Mouse (Mus musculus): ENCODE results near the gene Arhgap8. TPM values are rescaled to one million over a fixed set of nuclear protein-coding genes. Genes with fewer than 3 reads are reported as not detected.
"Not testable (repeated sequence)": the region's sequence is repeated elsewhere in the genome, so short reads cannot be mapped to it uniquely, and the experiment has no call there.

The Arhgap8 gene
- total RNA-seq, 2 experiments from 2014 or later = not detected

DNA sequence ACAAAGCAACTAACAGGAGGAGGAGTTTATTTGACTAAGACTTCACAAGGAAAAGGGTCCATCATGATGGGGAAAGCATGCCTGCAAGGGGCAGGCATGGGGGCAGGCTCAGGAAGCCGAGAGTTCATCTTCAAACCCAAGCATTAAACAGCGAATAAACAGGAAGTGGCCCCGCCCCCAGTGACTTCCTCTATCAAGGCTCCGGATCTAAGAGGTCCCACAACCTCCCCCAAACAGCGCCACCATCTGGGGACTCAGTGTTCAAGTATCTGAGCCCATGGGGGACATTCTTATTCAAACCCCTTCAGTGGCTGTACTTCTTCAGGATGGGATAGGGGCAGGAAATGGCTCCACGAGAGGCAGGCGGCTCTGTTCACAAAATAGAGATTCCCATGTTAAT, 27.2 kb upstream of the Arhgap8 start:
- no peak for ATAC-seq (replicated peaks; ENCODE audit: low FRiP score, poor library complexity, severe bottlenecking)

DNA sequence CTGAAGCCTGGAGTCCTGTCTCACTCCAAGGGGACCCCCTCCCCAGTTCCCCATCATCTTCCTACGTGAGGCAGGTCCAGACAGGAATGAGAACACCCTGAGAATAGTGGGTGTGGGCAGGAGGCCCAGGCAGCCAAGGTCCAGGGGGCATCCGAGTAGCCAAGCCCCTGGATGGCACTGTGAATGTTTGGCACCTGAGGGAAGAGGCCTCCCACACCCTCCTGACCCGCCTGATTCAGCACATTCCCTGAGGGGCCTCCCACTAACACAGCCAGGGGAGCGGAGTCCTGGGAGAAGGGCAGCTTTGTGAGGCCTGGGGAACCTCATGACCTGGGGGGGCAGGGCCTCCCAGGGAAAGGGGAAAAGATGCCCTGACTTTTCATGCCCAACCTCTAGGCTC, 23.8 kb upstream of the Arhgap8 start:
- ATAC-seq (replicated peaks; ENCODE audit: low FRiP score, poor library complexity, severe bottlenecking) = no peak

DNA sequence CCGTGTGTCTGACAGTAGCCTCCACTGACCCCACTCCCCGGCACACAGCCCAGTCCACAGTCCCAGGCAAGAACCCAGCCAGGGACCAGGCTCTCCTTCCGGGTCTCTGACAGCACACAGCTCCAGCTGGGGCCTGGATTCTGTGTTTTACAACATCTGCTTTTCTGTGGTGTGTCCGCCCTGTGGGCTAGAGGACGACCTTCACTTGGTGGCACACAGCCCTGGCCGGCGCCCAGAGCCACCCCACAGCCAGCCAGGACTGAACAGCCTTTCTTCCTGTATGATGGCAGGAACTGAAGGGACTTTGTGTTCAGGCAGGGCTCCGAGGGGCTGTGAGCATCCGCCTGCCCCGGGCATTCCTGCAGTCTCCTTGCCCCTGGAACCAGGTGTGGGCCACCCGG, 22.2 kb upstream of the Arhgap8 start:
- ATAC-seq (replicated peaks; ENCODE audit: low FRiP score, poor library complexity, severe bottlenecking) = no peak

DNA sequence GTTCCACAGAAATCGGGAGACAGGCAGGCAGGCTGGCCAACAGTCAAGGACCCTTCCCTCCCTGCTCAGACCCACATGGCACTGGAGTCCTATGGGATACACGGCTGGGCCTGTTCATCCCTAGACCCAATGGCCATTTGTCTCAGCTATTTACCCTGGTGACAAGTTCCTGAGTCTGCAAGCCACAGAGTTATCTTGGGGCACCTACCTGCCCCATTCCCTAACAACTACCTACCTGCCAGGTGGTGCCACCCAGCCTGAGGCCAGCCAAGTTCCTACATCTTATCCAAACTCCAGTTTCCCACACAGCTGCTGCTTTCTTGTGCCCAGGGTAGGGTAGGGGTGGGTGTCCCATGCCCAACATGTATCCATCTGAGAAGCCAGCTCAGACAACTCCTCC, 21.7 kb upstream of the Arhgap8 start:
- ATAC-seq (replicated peaks; ENCODE audit: low FRiP score, poor library complexity, severe bottlenecking) = no peak

DNA sequence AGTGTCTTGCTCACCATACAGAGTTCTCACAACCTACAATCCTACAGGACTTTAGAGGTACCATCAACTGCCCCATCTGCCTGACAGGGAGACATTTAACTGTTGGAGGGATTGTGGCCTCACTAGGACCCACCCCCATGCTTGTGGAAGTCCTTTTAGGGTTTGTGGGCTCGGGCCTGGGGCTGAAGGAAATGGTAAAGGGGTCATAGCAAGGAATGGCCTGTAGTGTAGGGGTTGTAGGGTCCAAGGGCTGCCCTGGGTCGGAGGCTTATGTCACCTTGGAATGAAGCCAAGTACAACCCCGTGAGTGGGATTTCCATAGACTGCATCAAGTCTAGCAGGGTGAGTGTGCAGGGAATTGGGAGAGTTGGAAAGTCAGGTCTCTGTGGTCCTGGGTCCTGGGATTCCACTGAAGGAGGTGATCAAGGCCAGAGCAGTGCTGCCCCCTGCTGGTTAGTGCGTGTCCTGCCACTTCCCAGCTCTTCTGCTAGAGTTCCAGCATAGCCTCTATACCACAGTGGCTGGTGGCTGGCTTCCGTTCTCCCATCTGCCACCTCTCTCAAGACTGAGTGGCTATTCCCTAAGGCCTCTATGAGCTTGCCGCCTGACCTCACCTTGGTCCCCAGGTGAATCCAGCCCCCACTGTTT, 19.6 kb upstream of the Arhgap8 start:
- no peak; the same call in 1 of the 2 replicates for ATAC-seq (replicated peaks; ENCODE audit: low FRiP score, poor library complexity, severe bottlenecking)

DNA sequence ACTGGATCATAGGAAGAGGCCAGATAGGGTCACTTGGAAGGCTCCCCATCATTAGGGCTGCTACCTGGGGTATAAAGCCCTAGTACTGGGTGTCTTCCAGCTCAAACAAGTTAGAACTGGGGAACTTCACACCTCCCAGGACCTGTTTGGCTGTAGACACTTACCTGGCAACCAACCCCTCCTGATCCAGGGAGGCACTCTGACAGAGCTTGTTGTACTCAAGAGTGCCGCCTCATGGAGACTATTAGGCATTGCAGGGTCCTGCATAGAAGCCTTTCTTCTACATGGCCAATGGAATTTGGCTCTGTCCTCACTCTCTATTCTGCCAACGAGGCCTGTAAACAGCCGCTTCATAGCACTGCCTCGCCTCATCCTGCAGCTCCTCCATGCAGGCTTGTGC, 17.9 kb upstream of the Arhgap8 start:
- ATAC-seq (replicated peaks; ENCODE audit: low FRiP score, poor library complexity, severe bottlenecking) = no peak

DNA sequence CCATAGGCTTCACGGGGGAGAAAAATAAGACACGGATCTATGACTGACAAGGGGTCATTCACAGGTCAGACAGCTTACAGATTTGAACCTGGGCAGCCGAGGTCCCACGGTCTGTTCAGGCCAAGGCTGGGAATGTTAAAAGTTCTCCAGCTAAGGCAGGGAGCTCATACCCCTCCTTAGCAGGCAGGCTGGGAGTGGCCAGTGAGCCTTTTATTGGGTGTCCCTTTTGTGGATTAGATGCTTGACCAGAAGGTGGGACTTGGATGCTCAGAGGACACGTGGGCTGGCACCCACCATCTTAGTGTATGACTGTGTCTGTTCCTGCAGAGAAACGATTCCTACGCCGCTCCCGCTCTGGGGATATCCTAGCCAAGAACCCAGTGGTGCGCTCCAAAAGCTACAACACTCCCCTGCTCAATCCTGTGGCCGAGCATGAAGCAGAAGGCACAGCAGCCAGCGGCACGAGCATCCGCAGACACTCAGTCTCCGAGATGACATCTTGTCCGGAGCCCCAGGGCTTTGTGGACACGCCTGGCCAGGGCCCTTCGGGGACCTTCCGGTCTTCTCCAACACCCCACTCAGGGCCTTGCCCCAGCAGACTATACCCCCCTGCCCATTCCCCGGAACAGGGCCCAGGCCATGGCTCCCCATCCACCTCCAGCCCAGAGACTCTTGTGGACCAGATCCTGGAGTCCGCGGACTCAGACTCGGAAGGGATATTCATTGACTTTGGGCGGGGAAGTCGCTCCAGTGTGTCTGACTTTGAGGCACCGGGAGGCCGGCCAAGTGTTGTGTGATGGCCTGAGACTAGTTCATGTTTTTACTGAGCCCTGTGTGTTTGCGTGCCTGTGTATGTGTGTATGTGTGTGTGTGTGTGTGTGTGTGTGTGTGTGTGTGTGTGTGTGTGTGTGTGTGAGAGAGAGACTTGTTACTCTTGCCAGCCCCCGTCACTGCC, 17.2 kb upstream of the Arhgap8 start:
- no peak for ATAC-seq (replicated peaks; ENCODE audit: low FRiP score, poor library complexity, severe bottlenecking)

DNA sequence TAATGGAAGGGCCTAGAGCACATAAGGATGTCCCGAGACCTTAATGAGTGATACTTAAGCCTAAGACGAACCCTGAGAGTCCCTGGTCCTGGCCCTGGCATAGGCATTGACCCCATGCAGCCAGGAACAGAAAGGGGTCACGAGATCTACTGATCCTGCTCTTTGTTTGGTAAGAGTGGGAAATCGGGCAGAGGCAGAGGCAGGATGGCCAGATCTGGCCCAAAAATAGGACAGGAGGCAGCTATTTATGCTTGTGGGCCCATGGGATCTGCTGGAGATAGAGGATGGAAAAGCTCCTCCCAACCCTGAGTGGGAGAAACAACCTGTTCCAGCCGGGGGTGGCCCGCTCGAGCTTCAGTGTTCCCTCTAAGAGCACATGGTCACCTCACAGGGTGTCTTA, 15.9 kb upstream of the Arhgap8 start:
- no peak for ATAC-seq (replicated peaks; ENCODE audit: low FRiP score, poor library complexity, severe bottlenecking)

DNA sequence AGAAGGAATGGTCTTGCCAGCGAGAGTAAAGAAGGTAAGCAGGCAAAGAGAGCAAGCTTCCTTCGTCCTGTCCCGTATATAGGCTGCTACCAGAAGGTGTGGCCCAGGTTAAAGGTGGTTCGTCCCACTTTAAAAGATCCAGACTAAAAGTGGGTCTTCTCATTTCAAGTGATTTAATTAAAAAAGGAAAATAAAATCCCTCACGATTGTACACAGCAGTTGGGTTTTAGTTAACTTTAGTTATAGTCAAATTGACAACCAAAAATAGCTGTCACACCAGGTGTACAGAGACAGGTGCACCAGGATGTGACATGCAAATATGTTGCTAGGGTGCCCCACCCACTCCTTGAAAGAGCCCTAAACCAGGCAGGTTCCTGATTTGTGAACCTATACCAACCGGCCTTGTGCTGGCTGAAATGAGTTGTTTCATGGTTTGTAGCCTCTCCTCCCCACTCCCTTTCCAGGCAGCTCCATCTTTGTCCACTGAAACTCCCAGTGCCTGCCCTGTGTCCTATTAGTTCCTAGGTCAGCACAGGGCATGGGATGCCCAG, 14.4 kb upstream of the Arhgap8 start:
- no peak for ATAC-seq (replicated peaks; ENCODE audit: low FRiP score, poor library complexity, severe bottlenecking)

DNA sequence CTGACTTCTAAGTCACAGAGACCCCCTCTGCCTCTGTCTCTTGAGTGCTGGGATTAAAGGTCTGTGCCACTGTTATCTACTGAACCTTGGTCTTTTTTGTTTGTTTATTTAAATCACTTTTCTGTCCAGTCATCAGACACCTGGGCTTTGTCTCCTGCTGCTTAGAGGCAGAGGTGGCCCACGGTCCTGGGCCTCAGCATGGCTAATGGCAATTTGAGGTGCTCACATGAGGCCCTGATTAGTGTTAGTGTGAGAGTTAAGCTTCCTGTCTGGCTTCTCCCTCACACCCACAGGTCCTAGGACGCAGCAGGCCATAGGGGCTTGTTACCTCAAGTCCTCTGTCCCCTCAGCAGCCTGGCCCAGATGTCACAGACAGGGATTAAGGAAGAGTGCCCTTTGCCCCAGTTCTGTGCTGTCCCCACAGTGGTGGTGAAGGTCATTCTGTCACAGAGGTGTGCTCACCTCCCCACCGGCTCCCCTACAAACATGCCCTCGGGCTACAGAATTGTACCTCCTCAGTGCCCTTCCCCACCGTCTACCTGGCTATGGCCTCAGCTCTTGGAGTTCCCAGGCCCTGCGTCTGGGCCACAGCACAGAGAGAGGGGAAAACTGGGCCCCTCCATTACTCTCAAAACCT, 12.8 kb upstream of the Arhgap8 start:
- ATAC-seq (replicated peaks; ENCODE audit: low FRiP score, poor library complexity, severe bottlenecking) = no peak

DNA sequence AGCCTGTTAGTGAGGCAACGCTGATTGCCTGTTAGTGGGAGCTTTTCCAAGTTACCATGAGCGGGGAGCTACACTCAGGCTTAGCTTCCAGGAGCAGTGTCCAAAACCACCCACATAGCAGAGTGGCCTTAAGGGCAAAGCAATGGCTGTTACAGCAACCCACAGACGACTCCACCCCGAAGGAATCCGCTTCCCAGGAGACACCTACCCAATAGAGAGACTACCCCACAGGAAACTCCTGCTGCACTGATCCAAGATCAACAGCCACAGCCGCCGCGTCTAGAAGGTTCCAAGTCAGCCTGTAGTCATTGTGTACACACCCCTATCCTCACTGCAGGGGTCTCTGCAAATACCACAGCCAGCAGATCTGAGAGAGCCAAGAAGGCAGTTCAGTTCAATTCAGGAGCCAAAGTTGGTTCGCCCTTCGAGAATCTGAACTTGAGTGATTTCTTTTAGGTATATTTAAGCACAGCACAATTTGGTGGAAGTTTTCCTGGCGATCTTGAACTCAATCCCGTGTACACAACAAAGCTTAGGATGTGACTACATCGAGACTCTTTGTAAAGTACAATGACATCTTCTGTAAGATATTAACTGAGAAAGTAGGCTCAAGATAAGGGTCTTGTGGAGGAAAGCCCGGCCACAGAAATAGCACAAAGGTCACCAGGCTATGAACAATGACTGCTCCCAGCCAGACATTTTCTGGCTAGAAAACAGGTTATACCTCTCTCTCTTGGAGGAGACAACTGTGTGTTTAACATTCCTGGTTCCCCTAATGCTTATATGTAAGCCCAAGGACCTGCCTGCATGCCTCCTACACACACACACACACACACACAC, 7.1 kb upstream of the Arhgap8 start:
- ATAC-seq (replicated peaks; ENCODE audit: low FRiP score, poor library complexity, severe bottlenecking) = no peak

DNA sequence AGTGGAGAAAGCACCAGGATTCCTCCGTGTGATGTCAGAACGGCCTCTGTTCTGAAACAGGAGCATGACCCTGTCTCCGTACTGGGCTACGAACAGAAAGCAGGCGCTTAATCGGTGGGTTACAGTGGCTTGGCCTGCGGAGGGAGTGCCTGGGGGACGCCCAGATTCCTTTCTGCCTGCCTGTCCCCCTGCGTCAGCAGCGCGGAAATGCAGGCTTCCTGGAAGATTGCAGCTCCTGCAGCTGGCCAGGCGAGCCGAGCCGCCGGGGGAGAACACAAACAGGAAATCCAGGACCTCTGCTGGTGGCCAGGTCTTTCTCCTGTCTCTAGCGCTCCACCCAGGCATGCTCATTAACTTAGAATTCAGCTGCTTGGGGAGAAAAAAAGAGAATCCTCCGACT, 5.1 kb upstream of the Arhgap8 start:
- ATAC-seq (replicated peaks; ENCODE audit: low FRiP score, poor library complexity, severe bottlenecking) = no peak

DNA sequence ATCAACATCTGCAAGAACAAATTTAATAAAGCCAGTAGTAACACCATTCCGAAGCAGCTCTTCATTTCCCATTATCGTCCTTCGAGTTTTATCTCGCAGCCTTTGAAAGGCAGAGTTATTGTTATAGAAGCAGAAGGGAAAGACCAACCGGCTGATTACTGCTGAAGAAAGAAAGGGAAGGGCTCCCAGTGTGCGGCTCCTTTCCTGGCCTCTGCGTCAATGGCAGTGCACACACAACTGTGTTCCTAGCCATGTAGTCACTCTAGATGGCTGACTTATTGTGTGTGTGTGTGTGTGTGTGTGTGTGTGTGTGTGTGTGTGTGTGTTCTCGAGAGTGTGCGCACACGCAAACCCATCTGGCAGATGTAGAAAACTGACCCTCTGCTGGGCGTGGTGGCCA, 4.7 kb upstream of the Arhgap8 start:
- ATAC-seq (replicated peaks; ENCODE audit: low FRiP score, poor library complexity, severe bottlenecking) = no peak

DNA sequence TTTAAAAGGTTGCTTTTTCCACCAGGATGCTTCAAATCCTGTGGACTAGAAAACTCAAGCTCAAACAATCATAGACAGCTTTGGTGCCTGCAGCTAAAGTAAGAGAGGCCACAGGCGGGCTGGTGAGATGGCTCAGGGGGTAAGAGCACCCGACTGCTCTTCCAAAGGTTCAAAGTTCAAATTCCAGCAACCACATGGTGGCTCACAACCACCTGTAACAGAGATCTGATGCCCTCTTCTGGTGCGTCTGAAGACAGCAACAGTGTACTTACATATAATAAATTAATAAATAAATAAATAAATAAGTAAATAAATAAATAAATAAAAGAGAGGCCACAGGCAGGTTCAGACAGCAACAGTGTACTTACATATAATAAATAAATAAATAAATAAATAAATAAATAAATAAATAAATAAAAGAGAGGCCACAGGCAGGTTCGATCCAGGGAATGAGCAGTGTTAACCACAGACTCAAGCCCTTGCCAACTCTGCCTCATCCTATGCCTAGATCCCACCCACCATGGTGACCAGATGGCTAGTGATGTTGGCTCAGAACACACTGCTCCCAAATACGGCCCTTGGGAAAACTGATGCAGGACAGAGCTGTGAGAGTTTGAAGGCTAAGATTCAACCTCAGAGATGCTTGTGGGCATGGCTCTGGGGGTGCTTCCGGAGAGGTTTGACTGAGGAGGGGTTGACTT, 2.1 kb upstream of the Arhgap8 start:
- not testable (repeated sequence) for ATAC-seq (replicated peaks; ENCODE audit: low FRiP score, poor library complexity, severe bottlenecking)

DNA sequence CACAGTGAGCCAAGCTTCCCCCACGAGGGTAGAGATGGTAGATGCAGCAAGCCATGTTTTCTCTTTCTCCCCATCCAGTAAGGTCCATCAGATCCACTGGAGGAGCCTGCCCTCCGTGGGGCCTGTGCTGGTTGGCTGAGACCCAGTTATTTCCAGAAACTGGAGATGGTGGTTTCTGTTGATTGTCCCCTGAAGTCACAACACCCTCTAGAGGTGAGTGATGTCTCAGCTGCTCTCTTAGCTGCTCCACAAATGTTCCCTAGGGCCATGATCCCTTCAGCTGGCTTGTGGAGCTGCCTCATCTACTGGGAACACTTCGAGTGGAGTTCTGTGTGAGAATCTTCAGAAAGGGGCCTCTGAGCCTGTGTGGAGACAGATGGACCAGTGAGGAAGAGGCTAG, 1.1 kb upstream of the Arhgap8 start:
- ATAC-seq (replicated peaks; ENCODE audit: low FRiP score, poor library complexity, severe bottlenecking) = no peak

DNA sequence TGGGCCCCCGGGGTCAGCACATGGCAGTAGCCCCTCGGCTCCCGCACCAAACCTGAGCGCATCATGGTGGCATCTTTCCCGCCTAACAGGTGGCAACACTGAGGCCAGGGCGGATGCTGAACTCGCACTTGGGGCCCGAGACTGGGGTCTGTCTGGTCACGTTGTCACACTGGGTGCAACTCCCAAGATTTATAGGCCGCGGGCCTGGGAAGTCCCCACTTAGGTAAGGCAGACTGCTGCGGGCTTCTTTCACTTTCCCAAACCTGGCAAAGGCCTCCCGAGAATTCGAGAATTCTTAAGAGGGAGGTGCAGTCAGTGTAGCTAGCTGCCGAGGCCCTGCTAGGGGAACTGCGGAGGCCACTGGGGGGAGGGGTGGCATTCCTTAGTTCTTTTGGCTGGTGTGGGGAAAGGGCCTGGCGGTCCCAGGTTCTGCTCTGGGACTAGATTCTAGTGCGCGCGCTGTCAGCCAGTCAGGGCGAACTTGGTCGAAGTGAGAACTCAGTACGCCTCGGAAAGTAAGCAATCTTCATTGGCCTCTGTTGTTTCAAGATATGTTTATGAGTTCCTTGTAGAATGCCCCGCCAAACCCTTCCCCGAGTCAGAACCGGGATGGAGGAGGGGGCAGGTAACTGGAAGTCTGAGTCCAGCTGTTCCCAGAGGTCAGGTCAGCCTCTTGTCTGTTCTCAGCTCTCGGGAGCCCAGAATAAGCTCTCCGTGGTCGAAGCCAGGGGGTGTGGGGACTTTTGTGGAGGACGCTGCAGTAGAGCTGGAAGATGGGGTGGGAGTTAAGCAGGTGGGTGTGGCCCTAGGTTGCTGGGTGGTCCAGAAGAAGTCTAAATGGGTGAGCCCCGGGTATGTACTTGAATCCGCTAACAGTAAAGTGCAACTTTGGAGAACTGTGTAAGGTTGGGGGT, 696 bp downstream of the Arhgap8 start:
- ATAC-seq (replicated peaks; ENCODE audit: low FRiP score, poor library complexity, severe bottlenecking) = no peak

DNA sequence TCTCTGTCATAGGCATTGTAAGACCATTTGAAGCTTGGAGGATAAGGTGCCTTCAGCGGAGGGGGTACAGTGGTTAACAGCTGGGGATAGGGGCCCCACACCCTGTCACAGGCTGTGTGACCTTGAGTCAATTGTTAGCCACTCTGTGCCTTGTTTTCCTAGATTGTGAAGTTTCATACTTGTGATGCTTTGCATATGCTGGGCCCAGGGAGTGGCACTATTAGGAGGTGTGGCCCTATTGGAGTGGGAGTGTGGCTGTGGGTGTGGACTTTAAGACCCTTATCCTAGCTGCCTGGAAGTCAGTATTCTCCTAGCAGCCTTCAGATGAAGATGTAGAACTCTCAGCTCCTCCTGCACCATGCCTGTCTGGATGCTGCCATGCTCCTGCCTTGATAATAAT, 3.8 kb downstream of the Arhgap8 start:
- not testable (repeated sequence) for ATAC-seq (replicated peaks; ENCODE audit: low FRiP score, poor library complexity, severe bottlenecking)

DNA sequence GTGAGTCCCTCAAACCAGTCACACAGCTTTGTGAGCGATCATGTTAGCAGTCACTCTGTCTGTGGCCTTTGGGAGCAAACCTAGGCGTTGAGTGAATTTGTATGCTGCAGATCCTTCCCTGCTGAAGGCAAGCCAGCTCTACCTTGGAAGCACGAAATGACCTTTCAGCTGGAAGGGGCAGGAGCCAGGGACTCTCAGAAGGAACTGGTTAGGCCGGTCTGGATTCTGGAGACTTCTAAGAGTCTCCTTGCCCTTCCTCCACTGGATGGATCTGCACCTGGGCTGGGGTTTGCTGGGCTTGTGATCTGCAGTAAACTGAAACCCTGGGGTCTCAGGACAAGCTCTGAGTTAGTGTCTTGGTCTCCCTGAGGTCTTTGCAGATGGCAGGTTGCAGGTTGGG, 4.3 kb downstream of the Arhgap8 start:
- ATAC-seq (replicated peaks; ENCODE audit: low FRiP score, poor library complexity, severe bottlenecking) = no peak

Measured in erythroid progenitor cell, adult 5-6 weeks (primary cell).